Mouse (Mus musculus) embryonic facial prominence, embryonic 11.5 days (tissue): ENCODE results near the gene Fam8a1. TPM values are rescaled to one million over a fixed set of nuclear protein-coding genes. Genes with fewer than 3 reads are reported as not detected.

Source experiments
- ATAC-seq: fragments of 200-750 bp; cut with Nextera tagmentation; replicated peaks from 2 replicates; pipeline ENCODE4 v1.8.0; 2017; ENCODE audit warnings: low read depth; ENCODE audit not compliant: insufficient number of reproducible peaks, low FRiP score, low TSS enrichment
- DNase-seq: peaks from one replicate; pipeline ENCODE4 v3.0.0-alpha.2; 2015; ENCODE audit warnings: low spot score
- H3K27ac ChIP-seq: fragments of 300-500 bp; sonication (generic); replicated peaks from 2 replicates; pipeline ENCODE4 v1.5.1; 2014; ENCODE audit warnings: mild to moderate bottlenecking, low read depth, low read length, control low read depth
- H3K27me3 ChIP-seq: fragments of 300-500 bp; sonication (generic); 2 replicates; pipeline ENCODE4 v1.6.1; 2014; ENCODE audit warnings: mild to moderate bottlenecking, low read length, moderate library complexity, mixed read lengths; ENCODE audit not compliant: control insufficient read depth, insufficient read depth
- H3K36me3 ChIP-seq: fragments of 300-500 bp; sonication (generic); replicated peaks from 2 replicates; pipeline ENCODE4 v1.6.1; 2014; ENCODE audit warnings: low read depth, mild to moderate bottlenecking, low read length, moderate library complexity, mixed read lengths; ENCODE audit not compliant: control insufficient read depth, insufficient read depth
- H3K4me1 ChIP-seq: fragments of 300-500 bp; sonication (generic); 2 replicates; pipeline ENCODE4 v1.6.1; 2014; ENCODE audit warnings: low read length, mixed read lengths; ENCODE audit not compliant: control insufficient read depth, insufficient read depth
- H3K4me2 ChIP-seq: fragments of 300-500 bp; sonication (generic); 2 replicates; pipeline ENCODE4 v1.6.1; 2014; ENCODE audit warnings: low read depth, mild to moderate bottlenecking, control low read depth, low read length, moderate library complexity
- H3K4me3 ChIP-seq: fragments of 300-500 bp; sonication (generic); 2 replicates; pipeline ENCODE4 v1.5.1; 2014; ENCODE audit warnings: low read depth, low read length, control low read depth
- H3K9ac ChIP-seq: fragments of 300-500 bp; sonication (generic); replicated peaks from 2 replicates; pipeline ENCODE4 v1.6.1; 2014; ENCODE audit warnings: mild to moderate bottlenecking, control low read depth, low read length
- H3K9me3 ChIP-seq: fragments of 300-500 bp; sonication (generic); replicated peaks from 2 replicates; pipeline ENCODE4 v1.6.1; 2016; ENCODE audit warnings: mild to moderate bottlenecking, low read length, inconsistent platforms, mixed read lengths; ENCODE audit not compliant: control insufficient read depth
- WGBS: fragments of 180-500 bp; shearing (Covaris S2); extraction: QIAGEN DNeasy Blood & Tissue Kit; methylation state at CpG from one replicate; pipeline ENCODE4 v1.1.7; 2014; 5-methylcytosine and 5-hydroxymethylcytosine counted together
- polyA plus RNA-seq: library from polyadenylated mRNA; unstranded; fragments of >200 nt; fragmentation: Nextera tagmentation; extraction: Ambion mirVana; gene quantifications from 2 replicates; pipeline ENCODE4 v1.2.1, GENCODE M21; 2014

Fam8a1 gene
- polyA plus RNA-seq, 1 experiment from 2014 or later = 10.1 TPM

- no peak overlapping the region for H3K9ac ChIP-seq
- peaks cover 7% of the 10 kb centered on the region for H3K36me3 ChIP-seq
- no peak for DNase-seq
- no peak overlapping the region for H3K4me2 ChIP-seq
- no peak for ATAC-seq
- no peaks in the 10 kb centered on the region for H3K27me3 ChIP-seq
- H3K27ac ChIP-seq = no peak overlapping the region
- no peaks in the 10 kb centered on the region for H3K4me1 ChIP-seq
- WGBS = 92% methylated on average over 2 of the region's 2 CpGs
- no peak overlapping the region for H3K4me3 ChIP-seq
- no peaks in the 10 kb centered on the region for H3K9me3 ChIP-seq
These were observed 13.6 kb downstream of the Fam8a1 start for GRCm38 (mm10) chr13:46682921-46683320.

GRCm38 (mm10) chr13:46683370-46683769 lies 14.0 kb downstream of the Fam8a1 start:
- 93% methylated on average over 1 of the region's 1 CpGs for WGBS
- no peak overlapping the region for H3K4me2 ChIP-seq
- ATAC-seq (no peak), DNase-seq (no peak)
- peaks cover 7% of the 10 kb centered on the region for H3K36me3 ChIP-seq
- no peak overlapping the region for H3K4me3 ChIP-seq
- H3K27me3 ChIP-seq = no peaks in the 10 kb centered on the region
- no peaks in the 10 kb centered on the region for H3K9me3 ChIP-seq
- no peak overlapping the region for H3K9ac ChIP-seq
- H3K27ac ChIP-seq = no peak overlapping the region
- no peaks in the 10 kb centered on the region for H3K4me1 ChIP-seq

GRCm38 (mm10) chr13:46690559-46691241 lies 21.4 kb downstream of the Fam8a1 start:
- no peak overlapping the region for H3K27ac ChIP-seq
- H3K9me3 ChIP-seq = no peaks in the 10 kb centered on the region
- H3K27me3 ChIP-seq = no peaks in the 10 kb centered on the region
- 91% methylated on average over 4 of the region's 4 CpGs for WGBS
- no peak overlapping the region for H3K4me2 ChIP-seq
- DNase-seq (no peak), ATAC-seq (no peak)
- H3K4me3 ChIP-seq = no peak overlapping the region
- H3K9ac ChIP-seq = no peak overlapping the region
- H3K36me3 ChIP-seq = peaks cover 8% of the 10 kb centered on the region
- H3K4me1 ChIP-seq = no peaks in the 10 kb centered on the region

- WGBS = 90% methylated on average over 1 of the region's 1 CpGs
These were observed 26.1 kb downstream of the Fam8a1 start for GRCm38 (mm10) chr13:46695296-46695908.

DNA sequence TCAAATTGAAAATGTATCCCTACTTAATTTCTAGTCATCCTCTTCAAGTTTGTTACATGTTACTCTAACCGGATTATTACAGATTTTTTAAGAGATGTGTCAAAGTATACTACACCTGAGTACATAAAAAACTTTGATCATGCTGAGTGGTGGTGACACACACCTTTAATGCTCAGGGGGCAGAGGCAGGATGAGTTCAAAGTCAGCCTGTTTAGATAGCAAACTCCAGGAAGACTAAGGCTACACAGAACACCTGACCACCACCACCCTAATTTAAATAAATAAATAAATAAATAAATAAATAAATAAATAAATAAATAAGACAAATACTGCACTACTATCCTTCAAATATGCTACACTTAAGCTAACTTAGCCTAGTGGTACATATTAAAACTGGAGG lies 26.6 kb downstream of the Fam8a1 start:
- no peaks in the 10 kb centered on the region for H3K9me3 ChIP-seq
- no peaks in the 10 kb centered on the region; the same call in 1 of the 2 replicates for H3K36me3 ChIP-seq
- H3K4me1 ChIP-seq = no peaks in the 10 kb centered on the region
- ATAC-seq (no peak), DNase-seq (no peak)
- H3K27me3 ChIP-seq = no peaks in the 10 kb centered on the region
- no peak overlapping the region for H3K4me3 ChIP-seq
- no peak overlapping the region for H3K27ac ChIP-seq
- 92% methylated on average over 1 of the region's 1 CpGs for WGBS
- H3K4me2 ChIP-seq = no peak overlapping the region
- H3K9ac ChIP-seq = no peak overlapping the region

More at GRCm38 (mm10) chr13:46695296-46695908, 26.1 kb downstream of the Fam8a1 start:
- no peak overlapping the region for H3K4me3 ChIP-seq
- no peak overlapping the region for H3K9ac ChIP-seq
- H3K27ac ChIP-seq = no peak overlapping the region
- no peak overlapping the region for H3K4me2 ChIP-seq
- no peaks in the 10 kb centered on the region for H3K9me3 ChIP-seq
- H3K27me3 ChIP-seq = no peaks in the 10 kb centered on the region
- peaks cover 4% of the 10 kb centered on the region for H3K36me3 ChIP-seq
- no peak for ATAC-seq
- no peak for DNase-seq
- no peaks in the 10 kb centered on the region for H3K4me1 ChIP-seq

- no peaks in the 10 kb centered on the region; the same call in 1 of the 2 replicates for H3K36me3 ChIP-seq
- H3K9ac ChIP-seq = no peak overlapping the region
- peak; percentile 9 for DNase-seq
- 82% methylated on average over 2 of the region's 2 CpGs for WGBS
- no peak overlapping the region for H3K4me3 ChIP-seq
- H3K27ac ChIP-seq = no peak overlapping the region
- H3K4me2 ChIP-seq = no peak overlapping the region
- H3K9me3 ChIP-seq = no peaks in the 10 kb centered on the region
- H3K27me3 ChIP-seq = no peaks in the 10 kb centered on the region
- no peak for ATAC-seq
- no peaks in the 10 kb centered on the region for H3K4me1 ChIP-seq
These were observed 27.5 kb downstream of the Fam8a1 start for GRCm38 (mm10) chr13:46696788-46697187.

GRCm38 (mm10) chr13:46699372-46699771 lies 30.1 kb downstream of the Fam8a1 start:
- no peaks in the 10 kb centered on the region for H3K36me3 ChIP-seq
- ATAC-seq (no peak), DNase-seq (no peak)
- H3K4me3 ChIP-seq = no peak overlapping the region
- no peaks in the 10 kb centered on the region for H3K27me3 ChIP-seq
- no peaks in the 10 kb centered on the region for H3K9me3 ChIP-seq
- no peak overlapping the region for H3K9ac ChIP-seq
- H3K4me1 ChIP-seq = no peaks in the 10 kb centered on the region
- WGBS = 96% methylated on average over 1 of the region's 1 CpGs
- no peak overlapping the region for H3K27ac ChIP-seq
- H3K4me2 ChIP-seq = no peak overlapping the region

DNA sequence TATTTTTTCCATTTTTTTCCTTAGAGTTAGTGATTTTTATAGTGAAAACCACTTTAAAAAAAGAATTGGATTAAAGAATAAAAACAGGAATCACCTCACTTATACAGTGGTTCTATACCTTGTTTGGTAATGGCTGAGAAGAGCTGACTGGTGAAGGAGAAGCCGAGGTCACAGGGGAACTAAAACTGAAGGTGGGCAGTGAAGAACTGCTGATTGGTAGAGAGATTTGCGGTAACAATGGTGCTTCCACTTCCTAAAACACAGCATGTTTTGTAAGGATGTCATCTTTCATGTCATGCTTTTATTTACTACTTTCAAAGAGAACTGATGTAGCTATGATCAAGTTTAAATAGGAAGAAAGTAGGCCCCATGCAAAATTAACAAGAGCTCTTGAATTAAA lies 32.2 kb downstream of the Fam8a1 start:
- WGBS = 86% methylated on average over 2 of the region's 2 CpGs
- Histone ChIP-seq H3K4me2 (no peak overlapping the region), H3K27me3 (no peaks in the 10 kb centered on the region), H3K9me3 (no peaks in the 10 kb centered on the region), H3K27ac (no peak overlapping the region), H3K4me3 (no peak overlapping the region), H3K9ac (no peak overlapping the region), H3K4me1 (no peaks in the 10 kb centered on the region), H3K36me3 (no peaks in the 10 kb centered on the region)
- ATAC-seq (no peak), DNase-seq (no peak)
